Mouse (Mus musculus) hindlimb bud, embryonic 11.5 days (tissue): ENCODE data around the gene Galnt10.

ENCODE experiments used
- DNase-seq: peaks from one replicate; pipeline ENCODE4 v3.0.0-alpha.2; 2012; ENCODE audit warnings: low read depth, low spot score; ENCODE audit errors: extremely low spot score

Galnt10 gene

GRCm38 (mm10) chr11:57720076-57720475 lies 74.8 kb downstream of the Galnt10 start:
- no peak for DNase-seq

GRCm38 (mm10) chr11:57724791-57725463 lies 79.7 kb downstream of the Galnt10 start:
- DNase-seq = no peak

- no peak for DNase-seq
Measured at GRCm38 (mm10) chr11:57725926-57726325, 80.7 kb downstream of the Galnt10 start.

- no peak for DNase-seq
Measured at GRCm38 (mm10) chr11:57727303-57727969, 82.2 kb downstream of the Galnt10 start.

- no peak for DNase-seq
Measured at GRCm38 (mm10) chr11:57732410-57733281, 87.4 kb downstream of the Galnt10 start.

GRCm38 (mm10) chr11:57747294-57748080 lies 102.2 kb downstream of the Galnt10 start:
- DNase-seq = no peak

- no peak for DNase-seq
Measured at GRCm38 (mm10) chr11:57753538-57754203, 108.4 kb downstream of the Galnt10 start.

- no peak for DNase-seq
Measured at GRCm38 (mm10) chr11:57758621-57759020, 113.4 kb downstream of the Galnt10 start.

- no peak for DNase-seq
Measured at GRCm38 (mm10) chr11:57760509-57761058, 115.3 kb downstream of the Galnt10 start.

GRCm38 (mm10) chr11:57761347-57761746 lies 116.1 kb downstream of the Galnt10 start:
- no peak for DNase-seq

- DNase-seq = no peak
Measured at GRCm38 (mm10) chr11:57764124-57764523, 118.9 kb downstream of the Galnt10 start.

- DNase-seq = no peak
Measured at GRCm38 (mm10) chr11:57766617-57767016, 121.4 kb downstream of the Galnt10 start.

- DNase-seq = no peak
Measured at GRCm38 (mm10) chr11:57767171-57767570, 121.9 kb downstream of the Galnt10 start.

- no peak for DNase-seq
Measured at GRCm38 (mm10) chr11:57770776-57771175, 125.5 kb downstream of the Galnt10 start.

- DNase-seq = no peak
Measured at GRCm38 (mm10) chr11:57771676-57772075, 126.4 kb downstream of the Galnt10 start.

- DNase-seq = no peak
Measured at GRCm38 (mm10) chr11:57773479-57773878, 128.2 kb downstream of the Galnt10 start.

GRCm38 (mm10) chr11:57773936-57774335 lies 128.7 kb downstream of the Galnt10 start:
- DNase-seq = no peak

GRCm38 (mm10) chr11:57775868-57776267 lies 130.6 kb downstream of the Galnt10 start:
- DNase-seq = no peak

- no peak for DNase-seq
Measured at GRCm38 (mm10) chr11:57776546-57776945, 131.3 kb downstream of the Galnt10 start.

- DNase-seq = no peak
Measured at GRCm38 (mm10) chr11:57778349-57778748, 133.1 kb downstream of the Galnt10 start.
